Mouse (Mus musculus) ES-E14 (cell line): ENCODE data around the gene Slc35e3.

Experiments
- HCFC1 ChIP-seq: IDR thresholded peaks from 2 replicates; pipeline ENCODE4 v1.6.1; 2012; ENCODE audit warnings: low read length, inconsistent platforms, borderline replicate concordance; ENCODE audit not compliant: insufficient read depth
- MAFK ChIP-seq: IDR thresholded peaks from 2 replicates; pipeline ENCODE4 v1.6.1; 2014; ENCODE audit warnings: mild to moderate bottlenecking, low read depth, low read length, inconsistent platforms; ENCODE audit not compliant: insufficient read depth
- ZNF384 ChIP-seq: IDR thresholded peaks from 2 replicates; pipeline ENCODE4 v1.6.1; 2012; ENCODE audit warnings: low read depth, low read length, inconsistent platforms

DNA sequence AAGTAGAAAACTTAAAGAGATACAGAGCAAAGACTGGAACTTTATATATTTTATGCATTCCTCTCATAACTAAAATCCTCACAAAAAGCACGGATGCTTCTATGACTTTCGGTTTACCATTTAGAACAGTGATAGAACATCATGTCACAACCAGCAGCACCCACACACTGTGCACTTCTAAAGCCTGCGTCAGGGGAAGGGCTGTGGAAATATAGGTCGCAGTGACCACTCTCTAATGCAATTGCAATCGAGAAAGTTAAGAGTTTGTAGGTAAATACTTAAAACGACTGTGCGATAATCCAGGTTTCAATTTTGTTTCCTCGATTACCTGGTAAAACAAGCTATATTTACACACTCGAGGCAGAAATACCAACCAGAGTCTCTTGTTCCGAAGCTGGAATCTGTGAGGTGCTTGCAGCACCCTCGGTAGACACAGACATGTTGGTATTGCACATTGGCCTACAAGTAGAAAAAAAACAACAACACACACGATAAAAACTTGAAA is 36.8 kb downstream of the Slc35e3 start:
- TF ChIP-seq MAFK = no peak
- no peak for TF ChIP-seq ZNF384
- no peak for TF ChIP-seq HCFC1
